Mouse (Mus musculus): ENCODE measurements around the gene Wasl.

The Wasl gene

DNA sequence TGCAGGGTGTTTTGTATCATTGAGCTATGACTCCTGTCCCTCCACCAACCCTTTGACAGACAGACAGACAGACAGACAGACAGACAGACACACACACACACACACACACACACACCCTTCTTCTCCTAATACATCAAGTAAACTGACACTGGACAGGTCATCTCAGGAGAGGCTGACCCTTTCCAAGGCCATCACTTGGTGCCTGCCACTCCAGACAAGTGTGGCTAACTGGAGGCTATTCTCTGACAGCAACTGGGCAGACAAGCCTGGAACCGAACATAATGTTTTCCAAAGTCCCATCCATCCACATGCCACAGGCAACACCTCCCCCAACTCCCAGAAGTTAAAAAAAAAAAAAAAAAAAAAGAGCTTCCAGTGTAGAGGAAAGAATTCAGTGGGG lies 63.1 kb downstream of the Wasl start:
- no peak for DNase-seq

GRCm38 (mm10) chr6:24600726-24601125 lies 64.1 kb downstream of the Wasl start:
- no peak for DNase-seq

- no peak for DNase-seq
Observed at GRCm38 (mm10) chr6:24600134-24600533, 64.7 kb downstream of the Wasl start.

GRCm38 (mm10) chr6:24599639-24600038 lies 65.2 kb downstream of the Wasl start:
- no peak for DNase-seq

DNA sequence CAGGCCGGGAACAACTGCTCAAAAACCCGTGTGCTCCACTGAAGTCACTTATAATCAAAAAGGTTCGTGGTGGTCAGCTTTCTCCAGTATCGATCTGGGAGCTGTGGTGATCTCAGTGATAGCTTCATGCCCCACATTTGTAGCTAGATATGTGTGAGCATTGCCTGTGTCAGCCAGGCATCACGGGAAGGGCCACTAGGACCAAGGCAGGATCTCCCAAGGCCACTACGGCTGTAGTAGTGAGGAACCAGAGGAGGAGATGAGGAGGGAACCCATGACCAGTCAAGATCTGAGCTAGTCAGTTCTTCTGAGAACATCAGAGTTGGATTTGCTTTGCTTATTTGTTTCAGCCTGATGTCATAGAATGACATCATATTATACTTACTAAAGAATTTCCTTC lies 65.6 kb downstream of the Wasl start:
- no peak for DNase-seq

DNA sequence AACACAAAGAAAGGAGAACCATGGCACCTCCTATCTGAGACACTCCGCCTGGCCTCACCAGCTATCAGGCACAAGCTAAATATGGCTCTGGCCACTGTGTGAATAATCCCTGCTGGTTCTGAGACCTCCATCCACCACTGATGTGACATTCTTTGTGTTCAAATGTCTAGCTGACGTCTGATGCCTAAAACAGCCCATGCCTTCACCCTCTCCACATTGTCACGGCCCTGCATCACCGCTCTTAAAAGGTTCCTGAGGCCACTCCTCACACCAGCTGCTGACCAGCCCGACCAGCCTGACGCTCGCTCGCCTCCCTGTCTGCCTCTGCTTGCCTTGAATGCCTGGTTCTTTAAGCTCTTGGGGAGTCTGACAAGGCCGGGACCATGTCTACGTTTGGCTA lies 67.3 kb downstream of the Wasl start, which contains the start of gene Lmod2:
Gene Lmod2 (plus strand): TSS at position 263 of the 400 bp plus-strand sequence.
- no peak for DNase-seq

- no peak for DNase-seq
Observed at GRCm38 (mm10) chr6:24591525-24592218, 73.1 kb downstream of the Wasl start.

DNA sequence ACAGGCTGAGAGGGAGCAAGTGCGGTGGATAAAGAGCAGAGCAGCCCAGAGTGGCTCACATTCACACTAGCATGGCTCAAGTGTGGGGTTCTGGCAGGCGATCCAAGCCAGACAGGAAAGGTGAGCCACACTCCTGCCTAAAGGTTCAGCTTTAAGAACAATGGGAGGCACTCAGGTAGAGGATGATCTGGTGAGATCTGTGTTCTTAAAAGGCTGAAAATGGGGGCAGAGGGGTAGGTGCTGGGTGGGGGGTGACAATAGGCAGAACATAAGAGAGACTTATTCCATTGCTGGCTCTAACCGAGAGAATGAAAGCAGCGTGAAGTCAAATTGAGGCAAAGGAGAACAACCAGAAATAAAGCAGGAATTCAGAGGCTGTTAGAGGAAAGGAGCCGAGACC lies 74.5 kb downstream of the Wasl start:
- no peak for DNase-seq

DNA sequence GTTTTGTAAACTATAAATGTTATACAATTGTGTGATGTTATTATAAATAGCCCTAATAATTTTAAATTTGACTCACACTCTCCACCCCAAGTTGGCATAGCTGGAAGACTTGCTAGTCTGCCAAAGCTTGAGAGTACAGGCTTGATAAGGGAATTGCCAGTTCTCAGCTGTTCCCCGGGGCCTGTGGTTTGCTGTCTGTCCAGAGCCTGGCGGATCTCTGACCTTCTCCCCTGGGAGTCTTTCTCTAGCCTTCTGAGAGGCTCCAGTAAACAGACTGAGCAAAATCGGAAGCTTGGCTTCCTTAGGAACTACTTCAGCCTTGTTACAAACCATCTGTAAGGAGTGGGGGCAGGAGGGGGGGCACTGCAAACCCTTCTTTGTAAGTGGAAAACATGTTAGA lies 77.9 kb downstream of the Wasl start:
- no peak for DNase-seq

GRCm38 (mm10) chr6:24585431-24586310 lies 79.1 kb downstream of the Wasl start:
- no peak for DNase-seq

GRCm38 (mm10) chr6:24583456-24583855 lies 81.4 kb downstream of the Wasl start:
- DNase-seq: no peak

- no peak for DNase-seq
Observed at GRCm38 (mm10) chr6:24573319-24573718, 91.5 kb downstream of the Wasl start.

DNA sequence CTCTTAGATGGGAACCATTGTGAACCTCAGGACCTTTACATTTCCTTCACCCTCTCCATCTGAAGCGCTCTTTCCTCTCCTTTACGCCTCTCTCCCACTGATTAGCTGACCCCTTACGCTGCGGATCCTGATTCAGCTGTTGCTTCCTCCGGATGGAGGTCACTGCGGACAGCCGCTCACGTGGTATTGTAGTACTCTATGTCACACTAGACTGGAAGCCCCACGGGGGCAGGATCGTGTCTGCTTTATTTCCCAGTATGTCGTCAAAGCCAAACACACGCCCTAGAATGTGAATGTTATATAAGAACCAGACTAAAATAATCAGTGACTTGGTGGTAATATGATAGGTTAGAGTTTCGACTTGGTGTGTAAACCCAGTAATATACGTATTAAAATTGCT lies 92.4 kb downstream of the Wasl start:
- DNase-seq: no peak

DNA sequence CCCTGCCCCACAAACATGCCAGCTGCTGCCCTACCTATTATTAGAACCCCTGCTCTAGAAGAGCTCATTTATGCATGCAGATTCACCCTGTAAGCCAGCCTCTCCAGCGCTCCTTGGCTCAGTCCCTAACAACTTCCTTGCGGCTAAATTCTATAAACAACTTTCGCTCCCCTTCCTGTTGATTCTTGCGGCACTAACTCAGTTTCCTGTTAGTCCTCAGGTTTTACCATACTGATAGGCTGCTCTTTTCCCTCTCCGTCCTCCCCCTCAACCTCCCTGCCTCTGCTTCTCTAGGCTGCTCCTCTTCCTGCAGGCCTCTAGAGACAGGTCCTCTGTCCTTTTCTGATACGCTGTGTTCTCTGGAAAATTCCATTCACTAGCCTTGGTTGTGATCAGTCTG lies 93.7 kb downstream of the Wasl start:
- DNase-seq: no peak

DNA sequence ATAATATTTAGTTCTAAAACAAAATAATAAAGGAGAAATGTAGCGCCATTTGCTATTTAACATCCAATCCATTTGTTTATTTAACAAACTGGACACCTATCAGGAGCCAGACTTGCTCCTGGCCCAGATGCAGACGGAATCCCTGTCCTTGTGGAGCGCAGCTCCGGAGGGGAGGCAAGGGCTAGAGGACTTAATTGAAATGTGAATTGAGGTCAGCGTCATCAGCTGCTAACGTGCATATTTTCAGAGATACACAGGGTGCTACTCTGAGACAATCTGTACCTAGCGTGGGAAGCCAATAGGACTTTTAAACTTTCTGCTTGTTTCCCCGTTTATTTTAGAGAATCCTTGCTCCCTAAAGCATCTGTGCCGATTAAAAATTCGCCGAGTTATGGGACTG lies 94.5 kb downstream of the Wasl start:
- no peak for DNase-seq

GRCm38 (mm10) chr6:24569711-24570110 lies 95.1 kb downstream of the Wasl start:
- no peak for DNase-seq

DNA sequence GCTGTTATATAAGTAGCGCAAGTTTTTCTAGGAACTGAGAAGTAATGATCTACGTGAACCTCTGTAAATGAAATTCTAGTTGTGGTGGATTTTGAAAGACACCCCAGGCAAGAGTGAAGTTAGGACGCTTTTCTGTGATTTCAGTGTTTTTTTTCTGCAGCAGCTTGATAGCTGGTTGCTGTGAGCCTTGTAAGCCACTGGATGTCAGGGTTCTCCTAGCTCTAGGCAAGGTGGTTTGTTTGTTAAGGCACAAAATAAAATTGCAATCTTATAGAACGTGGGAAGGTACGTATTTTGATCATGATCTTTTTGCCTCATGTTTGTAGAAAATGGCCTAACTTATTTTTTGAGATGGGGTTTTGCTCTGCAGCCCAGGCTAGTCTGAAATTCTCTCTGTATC lies 95.8 kb downstream of the Wasl start:
- DNase-seq: no peak

DNA sequence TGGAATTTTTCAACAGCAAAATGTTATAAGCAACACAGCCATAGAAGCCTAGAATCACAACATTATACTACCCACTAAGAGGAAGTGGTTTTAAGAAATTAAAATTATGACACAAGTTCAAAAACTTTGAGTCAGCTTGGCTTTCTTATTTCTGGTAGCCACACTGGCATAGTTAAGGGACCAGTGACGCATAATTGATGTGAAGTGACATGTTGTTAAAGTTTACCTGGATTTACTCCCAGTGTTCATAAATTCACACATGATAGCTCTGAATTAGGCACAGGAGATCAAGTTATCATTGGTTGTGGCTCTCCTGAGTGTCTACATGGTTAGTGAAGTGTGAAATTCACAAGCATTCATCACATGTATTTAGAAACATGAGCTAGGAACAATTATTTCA lies 99.9 kb downstream of the Wasl start:
- DNase-seq: no peak

- DNase-seq: peak; percentile 44
Observed at GRCm38 (mm10) chr6:24564081-24564480, 100.7 kb downstream of the Wasl start.
